Mouse (Mus musculus) heart, postnatal 36 days (tissue): Measurements from ENCODE around the gene Usp2. TPM values are rescaled to one million over a fixed set of nuclear protein-coding genes. Genes with fewer than 3 reads are reported as not detected.
"Not testable (repeated sequence)": the region's sequence is repeated elsewhere in the genome, so short reads cannot be mapped to it uniquely, and the experiment has no call there.

Source experiments
- DNase-seq, 2 experiments: peaks; one replicate each; pipeline ENCODE4 v3.0.0; 2021 to 2022
- intact Hi-C: fragments of 180-260 bp; cut with DNase I; formaldehyde crosslinking; loops from one replicate; pipeline ENCODE4 v1.15.1; 2025
- total RNA-seq, 2 experiments: library from RNA; stranded (reverse); gene quantifications; 2 replicates each; pipeline ENCODE4 v1.2.3; 2021

Gene Usp2
- total RNA-seq, 2 experiments from 2014 or later = 137 to 198 TPM

GRCm38 (mm10) chr9:44111909-44112308 is 45.1 kb downstream of the Usp2 start:
- DNase-seq, intact Hi-C loops: not testable (repeated sequence)

- intact Hi-C loops = no loop called here
- DNase-seq = peak; percentile 93 to 94
These were observed 46.4 kb downstream of the Usp2 start, which contains the start of the genes Gm49380 and Rnf26 for GRCm38 (mm10) chr9:44113105-44113789. TSS of gene Gm49380 (minus strand) at chr9:44113500. TSS of gene Rnf26 (minus strand) at chr9:44113517.

GRCm38 (mm10) chr9:44114453-44114852 is 47.6 kb downstream of the Usp2 start:
- intact Hi-C loops = no loop called here
- no peak for DNase-seq

GRCm38 (mm10) chr9:44115599-44115998 is 48.8 kb downstream of the Usp2 start:
- intact Hi-C loops = no loop called here
- DNase-seq = no peak

GRCm38 (mm10) chr9:44116182-44116581 is 49.4 kb downstream of the Usp2 start:
- intact Hi-C loops = no loop called here
- no peak for DNase-seq

- intact Hi-C loops = no loop called here
- no peak for DNase-seq
These were observed 52.2 kb downstream of the Usp2 start for GRCm38 (mm10) chr9:44119011-44119410.

GRCm38 (mm10) chr9:44119948-44120465 is 53.2 kb downstream of the Usp2 start:
- intact Hi-C loops = no loop called here
- DNase-seq = no peak

- DNase-seq = no peak
- intact Hi-C loops = loop anchor here (2.0 kb wide), 1 partner anchor 52 kb away; no protein-coding TSS in a partner anchor
These were observed 57.5 kb downstream of the Usp2 start for GRCm38 (mm10) chr9:44124317-44124716.

GRCm38 (mm10) chr9:44125026-44125425 is 58.2 kb downstream of the Usp2 start:
- DNase-seq = no peak

GRCm38 (mm10) chr9:44125546-44126428 is 59.0 kb downstream of the Usp2 start:
- intact Hi-C loops = loop anchor here (1.0 to 5.0 kb wide), 4 partner anchors 22 to 267 kb away; no protein-coding TSS in a partner anchor

More at GRCm38 (mm10) chr9:44125026-44125425, 58.2 kb downstream of the Usp2 start:
- intact Hi-C loops = loop anchor here (2.0 to 5.0 kb wide), 2 partner anchors 52 to 267 kb away; no protein-coding TSS in a partner anchor

GRCm38 (mm10) chr9:44126746-44127145 is 59.9 kb downstream of the Usp2 start:
- intact Hi-C loops = loop anchor here (1.0 to 5.0 kb wide), 3 partner anchors 21 to 266 kb away; no protein-coding TSS in a partner anchor
- DNase-seq = no peak

More at GRCm38 (mm10) chr9:44125546-44126428, 59.0 kb downstream of the Usp2 start:
- peak; percentile 87 to 88 for DNase-seq

- peak in 1 of 2 experiments; percentile 41 for DNase-seq
- intact Hi-C loops = loop anchor here (5.0 kb wide), 1 partner anchor 265 kb away; no protein-coding TSS in a partner anchor
These were observed 60.6 kb downstream of the Usp2 start for GRCm38 (mm10) chr9:44127351-44127801.

- intact Hi-C loops = loop anchor here (5.0 kb wide), 1 partner anchor 263 kb away; no protein-coding TSS in a partner anchor
- no peak for DNase-seq
These were observed 62.8 kb downstream of the Usp2 start for GRCm38 (mm10) chr9:44129633-44130032.

GRCm38 (mm10) chr9:44130034-44130433 is 63.2 kb downstream of the Usp2 start:
- DNase-seq = peak; percentile 80 to 85
- intact Hi-C loops = no loop called here

GRCm38 (mm10) chr9:44130581-44131275 is 63.9 kb downstream of the Usp2 start:
- intact Hi-C loops = no loop called here
- peak; percentile 52 to 55 for DNase-seq

GRCm38 (mm10) chr9:44131276-44131590 is 64.4 kb downstream of the Usp2 start:
- intact Hi-C loops = no loop called here
- no peak for DNase-seq

GRCm38 (mm10) chr9:44132200-44132599 is 65.4 kb downstream of the Usp2 start:
- intact Hi-C loops = no loop called here
- no peak for DNase-seq

- peak in 1 of 2 experiments; percentile 33 for DNase-seq
- intact Hi-C loops = no loop called here
These were observed 66.5 kb downstream of the Usp2 start for GRCm38 (mm10) chr9:44133287-44133686.

GRCm38 (mm10) chr9:44134101-44134850 is 67.5 kb downstream of the Usp2 start, which contains the start of gene Mcam:
TSS of gene Mcam (plus strand) at chr9:44134469.
- intact Hi-C loops = no loop called here
- peak; percentile 68 to 69 for DNase-seq
